Comparison of ENCODE assay signal across 10 mouse cellular contexts in genomic region chr5:92745390-92746253, GRCm38 (mm10).
DNase-seq lines count a peak whose midpoint lies in the region; ATAC-seq and TF ChIP-seq lines count a peak whose summit lies in the region.
"Had no signal": no experiment of that assay in that cellular context is flagged by ENCODE, and none has a peak within 500 bp of the region (broad histone marks: within the 10 kb centered on the region; RNA-seq: fewer than 3 reads in every experiment).

No protein-coding gene starts in this region.

- H3K27me3 ChIP-seq in liver, embryonic 16.5 days (ENCODE audit: control insufficient read depth, insufficient read depth, low read depth, low read length), result no peaks in the 10 kb centered on the region
- H3K27me3 ChIP-seq in small intestine, adult 2 months (ENCODE audit: control insufficient read depth, insufficient read depth, low read length), result no peaks in the 10 kb centered on the region
- H3K27me3 ChIP-seq: CH12.LX had no signal

- no peak overlapping the region for H3K27ac ChIP-seq in liver, embryonic 16.5 days (ENCODE audit: low read length)
- peak overlapping the region; percentile 88 for H3K27ac ChIP-seq in small intestine, adult 2 months (ENCODE audit: insufficient read depth, low read depth, low read length)

- H3K4me2 ChIP-seq in liver, embryonic 16.5 days (ENCODE audit: low read depth, low read length), result no peak overlapping the region

- peaks cover 2% of the 10 kb centered on the region; the same call in 1 of the 2 replicates for H3K4me1 ChIP-seq in liver, embryonic 16.5 days (ENCODE audit: control insufficient read depth, low read depth, low read length)
- H3K4me1 ChIP-seq in small intestine, adult 2 months (ENCODE audit: control insufficient read depth, insufficient read depth, insufficient read length, low read length), result peaks cover 5% of the 10 kb centered on the region; the same call in 1 of the 2 replicates

- DNase-seq in heart, adult 8-10 months (ENCODE audit: low spot score), result peak; percentile 58
- peak; percentile 13 for DNase-seq in heart, postnatal 25 days (ENCODE audit: low spot score)
- DNase-seq in gastrocnemius, adult 8-10 months (ENCODE audit: low spot score in 2 of 2), result no peak
- DNase-seq in kidney, adult 9 months, result no peak
- DNase-seq in kidney, postnatal 14 days, result no peak
- DNase-seq: gastrocnemius, postnatal 25 days; kidney, adult 2 months had no signal

- no peaks in the 10 kb centered on the region for H3K9me3 ChIP-seq in liver, embryonic 16.5 days (replicated peaks; ENCODE audit: control insufficient read depth, low read length)

- peak; percentile 86 for ATAC-seq in liver, embryonic 16.5 days (ENCODE audit: low read depth)

- no peak for TF ChIP-seq POLR2A in small intestine, adult 2 months (IDR thresholded peaks at IDR 0.05; ENCODE audit: low read depth, low read length)

- intact Hi-C loops in heart, postnatal 25 days (cut with DNase I), result loop anchor here (2.0 kb wide), 1 partner anchor 63 kb away; no protein-coding TSS in a partner anchor

- no peaks in the 10 kb centered on the region for H3K36me3 ChIP-seq in liver, embryonic 16.5 days (ENCODE audit: control insufficient read depth, insufficient read depth)
- no peaks in the 10 kb centered on the region for H3K36me3 ChIP-seq in small intestine, adult 2 months (ENCODE audit: control insufficient read depth, insufficient read depth, low read length)

- H3K9ac ChIP-seq in liver, embryonic 16.5 days (ENCODE audit: low read depth, low read length), result no peak overlapping the region

- no peak for TF ChIP-seq CTCF in small intestine, adult 2 months (IDR thresholded peaks at IDR 0.05; ENCODE audit: extremely low read depth, insufficient read length, insufficient replicate concordance, low read depth, low read length)

- H3K4me3 ChIP-seq in liver, embryonic 16.5 days (ENCODE audit: low read depth, low read length), result no peak overlapping the region
- H3K4me3 ChIP-seq in small intestine, adult 2 months (ENCODE audit: low read depth, low read length), result no peak overlapping the region

- 38% methylated on average over 8 of the region's 8 CpGs for WGBS in liver, embryonic 16.5 days (ENCODE audit: insufficient replicate concordance)
- 23% methylated on average over 8 of the region's 8 CpGs for WGBS in small intestine, adult 2 months

Comparison
In these comparisons a context has a peak if more than half of its experiments do, and no peak if none do; other contexts are left out.
1. DNase-seq: peak in heart, adult 8-10 months (single experiment) and heart, postnatal 25 days (single experiment); none in gastrocnemius, adult 8-10 months (0 of 2), kidney, adult 9 months (single experiment) and kidney, postnatal 14 days (single experiment).